Mouse (Mus musculus) erythroid progenitor cell, adult 5-6 weeks (primary cell): Measurements from ENCODE around the gene Mad1l1. TPM values are rescaled to one million over a fixed set of nuclear protein-coding genes. Genes with fewer than 3 reads are reported as not detected.
A peak's percentile ranks its signal among the peaks of the same experiment; 100 is the strongest.

Experiments
- ATAC-seq: replicated peaks from 2 replicates; pipeline ENCODE4 v1.8.0; 2016; ENCODE audit warnings: moderate number of reproducible peaks, mild to moderate bottlenecking, moderate TSS enrichment, inconsistent platforms; ENCODE audit not compliant: poor library complexity, low FRiP score, severe bottlenecking
- total RNA-seq, 2 experiments: library from RNA; stranded (forward) in 1 of 2; stranded (reverse) in 1 of 2; fragments of 150-400 nt in 1 of 2; fragments of 186-747, 209-891 nt in 1 of 2; gene quantifications; 2 replicates each; pipeline versions ENCODE4 v1.2.3 to v1.2.4; 2015 to 2017; ENCODE audit warnings: low replicate concordance in 2 of 2

Mad1l1 gene
- total RNA-seq, 2 experiments from 2014 or later, result 29.3 to 113 TPM

DNA sequence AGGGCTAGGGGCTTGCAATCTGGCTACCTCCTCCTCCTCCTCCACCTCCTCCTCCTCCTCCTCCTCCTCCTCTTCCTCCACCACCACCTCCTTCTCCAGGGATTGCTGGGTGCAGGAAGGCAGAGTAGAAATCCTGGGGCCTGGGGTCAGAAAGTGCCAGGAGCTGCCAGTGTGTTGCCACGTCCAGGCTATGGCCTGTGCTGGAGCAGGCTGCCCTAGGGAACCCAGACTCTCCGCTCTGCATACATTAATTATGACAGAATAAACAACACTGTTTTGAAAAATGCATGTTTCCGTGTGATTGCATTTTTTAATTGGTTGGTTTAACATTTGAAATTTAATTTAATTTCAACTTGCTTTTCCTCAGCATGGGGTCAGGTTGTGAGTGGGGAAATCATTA is 285.7 kb downstream of the Mad1l1 start:
- no peak for ATAC-seq

DNA sequence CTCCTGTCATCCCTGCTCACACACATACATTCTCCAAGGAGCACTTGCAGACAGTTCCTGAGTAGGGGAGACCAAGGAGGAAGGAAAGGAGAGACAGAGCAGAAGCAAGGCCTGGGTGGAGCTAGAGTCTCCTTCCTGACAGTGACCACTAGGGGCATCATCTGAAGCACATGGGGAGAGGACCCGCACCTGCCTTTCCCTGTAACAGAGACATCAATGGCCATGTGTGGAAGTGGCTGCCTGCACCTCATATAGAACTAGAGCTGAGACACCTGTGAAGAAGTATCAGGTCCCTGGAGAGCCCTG is 286.4 kb downstream of the Mad1l1 start:
- peak; percentile 71 for ATAC-seq

- ATAC-seq, result peak; percentile 84
Measured at GRCm38 (mm10) chr5:140034300-140035024, 286.9 kb downstream of the Mad1l1 start.

GRCm38 (mm10) chr5:140026366-140026765 is 295.0 kb downstream of the Mad1l1 start:
- no peak for ATAC-seq

DNA sequence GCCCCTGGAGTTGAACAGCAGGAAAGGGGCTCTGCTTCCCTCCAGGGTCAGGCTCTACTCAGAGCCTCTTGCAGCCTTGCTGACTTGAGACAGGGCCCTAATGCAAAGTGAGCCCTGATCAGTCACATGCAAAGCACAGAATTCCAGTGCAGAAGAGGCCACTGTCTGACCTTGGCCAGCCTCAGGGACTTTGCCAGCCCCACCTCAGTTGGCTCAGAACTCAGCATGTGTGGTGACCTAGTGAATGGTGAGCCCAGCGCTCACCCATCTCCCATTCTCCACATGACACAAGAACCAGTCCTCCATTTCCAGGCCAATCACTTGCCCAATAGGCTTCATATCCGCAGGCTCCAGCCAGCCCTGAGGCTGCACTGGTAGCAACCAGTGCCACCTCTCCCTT is 296.1 kb downstream of the Mad1l1 start:
- ATAC-seq, result no peak

DNA sequence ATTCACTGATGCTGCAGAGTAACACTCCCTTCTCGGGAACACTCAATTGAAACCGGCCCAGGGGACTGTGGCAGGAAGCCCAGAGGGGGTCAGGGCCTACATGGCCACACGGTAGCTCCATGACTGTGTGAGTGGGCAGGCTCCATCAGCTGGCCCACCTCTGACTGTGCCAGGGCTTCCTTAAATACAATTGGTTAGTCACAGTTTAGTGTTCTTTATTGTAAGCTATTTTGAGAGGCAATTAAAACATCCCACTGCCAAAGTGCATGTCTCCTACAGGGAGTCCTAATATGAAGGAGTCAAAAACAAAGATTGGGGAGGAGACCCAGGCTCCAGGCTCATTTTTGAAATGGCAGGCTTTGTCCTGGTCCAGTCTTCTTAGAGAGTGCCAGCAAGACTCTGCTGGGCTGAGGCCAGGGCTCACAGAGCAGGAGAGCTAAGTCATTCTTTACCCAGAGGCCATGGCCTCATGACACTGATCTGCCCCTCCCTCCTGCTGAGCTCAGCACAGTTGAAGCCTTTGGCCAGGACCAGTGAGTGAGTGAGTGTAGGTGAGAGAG is 297.3 kb downstream of the Mad1l1 start:
- ATAC-seq, result peak; percentile 89

- ATAC-seq, result no peak
Measured at GRCm38 (mm10) chr5:140022861-140023260, 298.5 kb downstream of the Mad1l1 start.

- no peak for ATAC-seq
Measured at GRCm38 (mm10) chr5:140021755-140022154, 299.6 kb downstream of the Mad1l1 start.

GRCm38 (mm10) chr5:140019616-140020015 is 301.7 kb downstream of the Mad1l1 start:
- no peak for ATAC-seq

DNA sequence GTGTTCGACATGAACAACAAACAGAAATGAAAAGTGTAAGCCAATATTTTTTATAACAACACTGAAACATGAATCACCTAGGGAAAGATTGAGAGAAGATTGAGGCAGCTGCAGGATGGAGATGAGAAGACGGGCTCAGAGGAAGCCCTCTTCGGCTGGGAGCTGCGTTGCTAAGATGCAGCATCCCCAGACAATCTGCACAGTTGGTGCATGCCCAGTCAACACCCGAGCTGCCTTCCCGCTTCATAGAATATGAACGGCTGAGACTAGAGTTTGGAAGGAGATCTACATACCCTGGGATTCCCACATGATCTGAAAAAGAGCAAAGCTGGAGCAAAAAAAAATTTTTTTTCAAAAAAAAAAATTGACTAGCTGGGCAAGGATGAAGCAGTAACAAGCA is 302.6 kb downstream of the Mad1l1 start:
- no peak for ATAC-seq

- ATAC-seq, result no peak
Measured at GRCm38 (mm10) chr5:140016896-140017295, 304.5 kb downstream of the Mad1l1 start.

DNA sequence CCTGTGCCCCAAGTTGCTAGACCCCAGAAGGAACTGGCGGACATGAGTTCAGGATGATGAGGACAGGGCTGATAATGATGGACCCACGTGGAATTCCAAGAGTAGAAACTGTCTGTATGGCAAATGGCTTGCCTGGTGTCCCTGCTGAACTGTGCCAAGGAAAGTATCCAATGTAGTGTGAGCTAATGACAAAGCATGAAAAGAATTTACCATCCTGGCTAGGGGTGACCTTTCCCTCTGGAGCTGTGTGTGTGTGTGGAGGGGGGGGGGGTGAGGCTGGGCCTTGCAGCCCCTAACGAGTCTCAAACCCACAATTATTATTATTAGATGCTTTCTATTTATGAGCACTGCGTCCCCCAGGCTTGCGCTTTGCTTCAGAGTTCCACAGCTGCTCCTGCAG is 307.7 kb downstream of the Mad1l1 start:
- no peak for ATAC-seq

DNA sequence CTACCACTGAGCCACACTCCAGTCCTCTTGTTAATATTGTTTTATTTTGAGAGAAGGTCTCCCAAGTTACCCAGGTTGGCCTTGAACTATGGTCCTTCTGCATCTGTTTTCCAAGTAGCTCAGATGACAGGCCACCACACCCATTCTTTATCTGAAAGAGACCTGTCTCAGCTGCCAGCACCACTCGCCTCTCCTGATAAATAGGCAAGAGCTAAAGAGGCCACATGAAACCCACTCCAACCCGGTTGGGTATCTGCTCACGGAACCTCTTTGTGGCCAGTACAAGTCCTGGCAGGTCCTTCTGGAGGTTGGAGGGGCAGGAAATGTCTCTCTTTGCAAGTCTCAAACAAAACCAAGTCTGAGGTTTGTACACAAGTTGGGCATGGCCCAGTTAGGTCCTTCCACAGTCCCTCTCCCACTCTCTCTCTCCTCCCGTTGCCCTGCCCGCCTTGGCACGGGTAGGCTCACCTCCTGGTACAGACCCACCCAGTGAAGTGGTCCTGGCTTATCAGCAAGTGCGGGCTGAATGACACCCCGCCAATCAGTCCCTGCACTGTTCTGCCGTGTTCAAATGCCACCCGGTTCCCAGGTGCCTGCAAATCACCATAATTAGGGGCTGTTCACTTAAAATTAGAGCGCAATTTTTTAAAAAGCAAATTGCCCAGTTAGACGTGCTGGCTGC is 308.9 kb downstream of the Mad1l1 start:
- ATAC-seq, result peak; percentile 87

DNA sequence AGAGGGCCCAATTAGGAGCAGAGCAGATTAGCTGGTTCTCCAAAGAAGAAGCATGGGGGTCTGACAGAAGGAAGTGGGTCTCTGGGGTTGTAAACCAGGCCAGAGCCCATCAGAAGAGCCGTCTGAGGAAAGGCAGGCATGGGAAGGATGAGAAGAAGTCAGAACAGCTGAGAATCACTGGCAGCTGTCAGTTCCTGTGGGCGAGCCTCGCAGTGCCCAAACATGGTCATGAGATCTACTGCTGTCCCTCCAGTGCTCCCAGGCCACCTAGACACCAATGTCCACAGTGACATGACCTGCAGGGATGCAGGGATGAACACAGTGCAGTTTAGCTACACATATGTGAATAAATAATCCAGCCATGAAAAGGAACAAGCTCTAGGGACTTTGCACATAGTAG is 310.9 kb downstream of the Mad1l1 start:
- no peak for ATAC-seq

DNA sequence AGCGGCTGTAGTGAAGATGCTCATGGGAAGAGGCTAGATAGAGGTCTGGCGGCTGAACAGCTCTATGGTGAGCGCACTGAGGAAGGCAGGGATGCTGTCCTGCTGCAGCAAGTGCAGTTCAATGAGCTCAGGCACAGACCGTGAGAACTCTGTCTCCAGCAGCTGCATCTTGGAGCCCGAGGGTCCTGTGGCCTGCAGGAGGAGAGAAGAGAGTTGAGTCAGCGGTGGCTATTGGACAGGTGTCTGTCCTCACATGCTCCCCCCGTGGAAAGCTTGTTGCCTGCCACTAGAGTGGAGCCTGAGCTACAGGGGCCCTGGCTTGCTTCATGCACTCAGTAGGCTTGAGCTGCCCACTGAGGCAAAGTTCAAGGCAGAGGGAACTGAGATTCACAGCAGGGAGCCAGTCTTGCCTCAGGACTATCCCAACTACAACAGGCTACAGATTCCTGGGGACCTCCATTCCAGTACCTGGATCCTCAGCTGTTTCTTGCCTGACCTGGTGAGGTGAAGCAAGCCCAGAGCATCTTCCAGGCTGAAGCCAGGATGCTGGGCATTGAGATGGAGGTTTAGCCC is 312.2 kb downstream of the Mad1l1 start:
- no peak for ATAC-seq

- ATAC-seq, result no peak
Measured at GRCm38 (mm10) chr5:140008523-140008806, 312.9 kb downstream of the Mad1l1 start.

GRCm38 (mm10) chr5:140007656-140008522 is 313.5 kb downstream of the Mad1l1 start:
- ATAC-seq, result no peak

GRCm38 (mm10) chr5:140006861-140007260 is 314.5 kb downstream of the Mad1l1 start:
- ATAC-seq, result no peak

DNA sequence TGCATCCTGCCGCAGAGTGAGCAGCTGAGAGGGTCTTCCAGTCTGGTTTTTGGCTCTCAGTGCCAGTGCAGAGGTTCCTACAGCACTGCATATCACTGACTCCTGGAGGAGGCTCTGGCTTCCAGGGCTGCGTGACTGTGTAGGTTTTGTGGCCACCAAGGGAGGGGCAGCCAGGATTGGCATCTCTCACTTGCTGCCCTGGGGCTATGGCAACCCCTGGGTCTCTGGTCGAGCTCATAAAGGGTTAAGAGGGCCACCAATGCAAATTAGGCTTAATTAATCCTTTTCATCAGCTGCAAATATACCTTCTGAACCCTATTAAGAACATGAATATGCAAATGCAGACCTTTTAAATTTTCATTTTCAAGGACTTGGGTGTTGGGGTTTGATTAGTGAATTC is 318.8 kb downstream of the Mad1l1 start:
- no peak for ATAC-seq

GRCm38 (mm10) chr5:139998916-139999315 is 322.4 kb downstream of the Mad1l1 start:
- ATAC-seq, result no peak
